Mouse (Mus musculus) MEL (cell line): ENCODE results near the gene Adam19. TPM values are rescaled to one million over a fixed set of nuclear protein-coding genes. Genes with fewer than 3 reads are reported as not detected.
"Not testable (repeated sequence)": the region's sequence is repeated elsewhere in the genome, so short reads cannot be mapped to it uniquely, and the experiment has no call there.

Experiments used
- DNase-seq: peaks from one replicate; pipeline ENCODE4 v3.0.0; 2011; ENCODE audit warnings: low read depth, low spot score
- H3K27ac ChIP-seq: 2 replicates; pipeline ENCODE4 v1.5.1; 2012; ENCODE audit warnings: low read depth, mild to moderate bottlenecking, control low read depth, low read length, moderate library complexity; ENCODE audit not compliant: control insufficient read depth
- H3K27me3 ChIP-seq, 2 experiments: fragments of 150-350 bp in 1 of 2; sonication (generic) in 1 of 2; 2 replicates each; pipeline ENCODE4 v1.6.1; 2012; ENCODE audit warnings: low read length in 2 of 2, mild to moderate bottlenecking in 2 of 2, improper control_type of control experiment in 1 of 2, moderate library complexity in 1 of 2; ENCODE audit not compliant: insufficient read depth in 2 of 2, control insufficient read depth in 1 of 2
- H3K36me3 ChIP-seq, 2 experiments: 2 replicates each; pipeline ENCODE4 v1.6.1; 2012 to 2014; ENCODE audit warnings: low read length in 2 of 2, improper control_type of control experiment in 1 of 2, inconsistent platforms in 1 of 2, mild to moderate bottlenecking in 1 of 2; ENCODE audit not compliant: insufficient read depth in 2 of 2, control insufficient read depth in 1 of 2
- H3K4me1 ChIP-seq, 2 experiments: fragments of 150-350 bp in 1 of 2; sonication (generic) in 1 of 2; 2 replicates each; pipeline ENCODE4 v1.6.1; 2012; ENCODE audit warnings: low read length in 2 of 2, improper control_type of control experiment in 1 of 2, mild to moderate bottlenecking in 1 of 2; ENCODE audit not compliant: insufficient read depth in 2 of 2, control insufficient read depth in 1 of 2
- H3K4me3 ChIP-seq, 2 experiments: fragments of 150-350 bp in 1 of 2; sonication (generic) in 1 of 2; 2 replicates each; pipeline ENCODE4 v1.5.1; 2012; ENCODE audit warnings: low read depth in 2 of 2, low read length in 2 of 2, mild to moderate bottlenecking in 2 of 2, moderate library complexity in 2 of 2, control low read depth in 1 of 2, improper control_type of control experiment in 1 of 2; ENCODE audit not compliant: control insufficient read depth in 1 of 2, insufficient read depth in 1 of 2
- H3K79me2 ChIP-seq: 2 replicates; pipeline ENCODE4 v1.6.1; 2012; ENCODE audit warnings: mild to moderate bottlenecking, low read length, moderate library complexity; ENCODE audit not compliant: control insufficient read depth, poor library complexity, insufficient read depth
- H3K9ac ChIP-seq: 2 replicates; pipeline ENCODE4 v1.6.1; 2012; ENCODE audit warnings: low read depth, mild to moderate bottlenecking, control low read depth, low read length, moderate library complexity; ENCODE audit not compliant: control insufficient read depth, poor library complexity, severe bottlenecking
- H3K9me3 ChIP-seq: fragments of 150-350 bp; sonication (generic); replicated peaks from 2 replicates; pipeline ENCODE4 v1.6.1; 2012; ENCODE audit warnings: mild to moderate bottlenecking, low read length, improper control_type of control experiment, moderate library complexity; ENCODE audit not compliant: insufficient read depth
- BHLHE40 ChIP-seq: IDR thresholded peaks from 2 replicates; pipeline ENCODE4 v1.6.1; 2012; ENCODE audit warnings: low read depth, mild to moderate bottlenecking, inconsistent platforms, low read length, improper control_type of control experiment, borderline replicate concordance
- CHD1 ChIP-seq: IDR thresholded peaks from 2 replicates; pipeline ENCODE4 v1.6.1; 2012; ENCODE audit warnings: low read depth, mild to moderate bottlenecking, inconsistent platforms, low read length, improper control_type of control experiment
- CHD2 ChIP-seq: IDR thresholded peaks from 2 replicates; pipeline ENCODE4 v1.6.1; 2011; ENCODE audit warnings: low read length, improper control_type of control experiment
- CTCF ChIP-seq, 3 experiments: IDR thresholded peaks in 2 of 3; conservative IDR thresholded peaks in 1 of 3; 2 replicates each; pipeline ENCODE4 v1.5.1; 2011 to 2012; ENCODE audit warnings: low read length in 3 of 3, low read depth in 2 of 3, mild to moderate bottlenecking in 2 of 3, improper control_type of control experiment in 1 of 3, inconsistent platforms in 1 of 3, mixed read lengths in 1 of 3, moderate library complexity in 1 of 3; ENCODE audit not compliant: control insufficient read depth in 1 of 3, insufficient read depth in 1 of 3, poor library complexity in 1 of 3, severe bottlenecking in 1 of 3
- E2F4 ChIP-seq: IDR thresholded peaks from 2 replicates; pipeline ENCODE4 v1.6.1; 2011; ENCODE audit warnings: low read depth, low read length, improper control_type of control experiment, borderline replicate concordance
- ETS1 ChIP-seq: IDR thresholded peaks from 2 replicates; pipeline ENCODE4 v1.6.1; 2012; ENCODE audit warnings: low read depth, mild to moderate bottlenecking, inconsistent platforms, low read length, improper control_type of control experiment, moderate library complexity
- GATA1 ChIP-seq: IDR thresholded peaks from 2 replicates; pipeline ENCODE4 v1.6.1; 2011; ENCODE audit warnings: low read depth, low read length, improper control_type of control experiment
- JUND ChIP-seq: IDR thresholded peaks from 2 replicates; pipeline ENCODE4 v1.6.1; 2011; ENCODE audit warnings: low read depth, mild to moderate bottlenecking, improper control_type of control experiment, low read length
- MAX ChIP-seq: IDR thresholded peaks from 2 replicates; pipeline ENCODE4 v1.6.1; 2011; ENCODE audit warnings: low read length, improper control_type of control experiment
- MAZ ChIP-seq: IDR thresholded peaks from 2 replicates; pipeline ENCODE4 v1.6.1; 2012; ENCODE audit warnings: low read depth, mild to moderate bottlenecking, inconsistent platforms, low read length, improper control_type of control experiment
- MEF2A ChIP-seq: IDR thresholded peaks from 2 replicates; pipeline ENCODE4 v1.6.1; 2014; ENCODE audit warnings: low read depth, mild to moderate bottlenecking, inconsistent platforms, low read length, improper control_type of control experiment; ENCODE audit not compliant: poor library complexity, insufficient replicate concordance, severe bottlenecking; ENCODE audit errors: extremely low read depth
- MXI1 ChIP-seq: IDR thresholded peaks from 2 replicates; pipeline ENCODE4 v1.6.1; 2011; ENCODE audit warnings: mild to moderate bottlenecking, low read depth, low read length, improper control_type of control experiment
- MYC ChIP-seq: IDR thresholded peaks from 2 replicates; pipeline ENCODE4 v1.6.1; 2011; ENCODE audit warnings: low read depth, mild to moderate bottlenecking, low read length, improper control_type of control experiment, moderate library complexity
- NRF1 ChIP-seq: IDR thresholded peaks from 2 replicates; pipeline ENCODE4 v1.6.1; 2014; ENCODE audit warnings: low read depth, mild to moderate bottlenecking, inconsistent platforms, low read length, improper control_type of control experiment, moderate library complexity; ENCODE audit not compliant: poor library complexity, insufficient read depth, severe bottlenecking
- POLR2A ChIP-seq, 2 experiments: IDR thresholded peaks; 2 replicates each; pipeline ENCODE4 v1.6.1; 2011 to 2012; ENCODE audit warnings: low read length in 2 of 2, mild to moderate bottlenecking in 2 of 2, control low read depth in 1 of 2, improper control_type of control experiment in 1 of 2, low read depth in 1 of 2, moderate library complexity in 1 of 2; ENCODE audit not compliant: control insufficient read depth in 1 of 2, insufficient read depth in 1 of 2, poor library complexity in 1 of 2
- SMC3 ChIP-seq: IDR thresholded peaks from 2 replicates; pipeline ENCODE4 v1.6.1; 2011; ENCODE audit warnings: low read depth, low read length, improper control_type of control experiment
- ZC3H11A ChIP-seq: IDR thresholded peaks from 2 replicates; pipeline ENCODE4 v1.6.1; 2012; ENCODE audit warnings: low read depth, mild to moderate bottlenecking, inconsistent platforms, low read length, improper control_type of control experiment
- ZKSCAN1 ChIP-seq: IDR thresholded peaks from 2 replicates; pipeline ENCODE4 v1.6.1; 2012; ENCODE audit warnings: low read depth, mild to moderate bottlenecking, inconsistent platforms, low read length, improper control_type of control experiment, moderate library complexity
- ZMIZ1 ChIP-seq: IDR thresholded peaks from 2 replicates; pipeline ENCODE4 v1.6.1; 2012; ENCODE audit warnings: low read depth, mild to moderate bottlenecking, inconsistent platforms, low read length, improper control_type of control experiment, moderate library complexity
- ZNF384 ChIP-seq: IDR thresholded peaks from 2 replicates; pipeline ENCODE4 v1.6.1; 2012; ENCODE audit warnings: low read depth, mild to moderate bottlenecking, inconsistent platforms, low read length, improper control_type of control experiment
- polyA plus RNA-seq, 2 experiments: library from polyadenylated mRNA; stranded (reverse) in 1 of 2; unstranded in 1 of 2; fragments of >175 nt in 1 of 2; fragments of >200 nt in 1 of 2; gene quantifications; 2 replicates each; pipeline versions ENCODE4 v1.2.1 to v1.2.4; 2012; ENCODE audit warnings: low replicate concordance in 2 of 2, low read depth in 1 of 2; ENCODE audit not compliant: insufficient read length in 2 of 2, insufficient read depth in 1 of 2, missing spikeins in 1 of 2
- total RNA-seq: library from RNA; depleted of rRNA; stranded (reverse); fragments of 300-350 nt; gene quantifications from 2 replicates; pipeline ENCODE4 v1.2.3, GENCODE M21; 2012

Gene Adam19
- total and polyA plus RNA-seq, 3 experiments: 0.12 to 0.19 TPM; not detected in 1

- DNase-seq: no peak
- no peaks in the 10 kb centered on the region for H3K79me2 ChIP-seq
- no peak overlapping the region for H3K4me3 ChIP-seq
- H3K9ac ChIP-seq: no peak overlapping the region
- no peaks in the 10 kb centered on the region for H3K4me1 ChIP-seq
- peaks cover 0 to 4% of the 10 kb centered on the region in 2 experiments; a peak in 2 of 4 replicates for H3K27me3 ChIP-seq
- no peak overlapping the region for H3K27ac ChIP-seq
- no peaks in the 10 kb centered on the region for H3K9me3 ChIP-seq
- no peaks in the 10 kb centered on the region for H3K36me3 ChIP-seq
- TF ChIP-seq E2F4: no peak
- TF ChIP-seq ZKSCAN1: no peak
- no peak for TF ChIP-seq ETS1
- no peak for TF ChIP-seq MEF2A
- TF ChIP-seq CTCF (IDR thresholded peaks at IDR 0.05 in 2 of 3, conservative IDR thresholded peaks at IDR 0.05 in 1 of 3; ENCODE audit: control insufficient read depth in 1 of 3, insufficient read depth in 1 of 3, low read depth in 2 of 3, low read length in 3 of 3, poor library complexity in 1 of 3, severe bottlenecking in 1 of 3): no peak
- no peak for TF ChIP-seq BHLHE40
- no peak for TF ChIP-seq MAX
- TF ChIP-seq ZC3H11A: no peak
- TF ChIP-seq MXI1: no peak
These were observed 120.4 kb downstream of the Adam19 start for GRCm38 (mm10) chr11:46176155-46176554.

GRCm38 (mm10) chr11:46177246-46178043, 121.7 kb downstream of the Adam19 start:
- no peak for TF ChIP-seq JUND
- TF ChIP-seq GATA1: no peak
- no peak for TF ChIP-seq ZNF384
- no peak for TF ChIP-seq MEF2A
- TF ChIP-seq ZKSCAN1: no peak
- TF ChIP-seq NRF1: no peak
- TF ChIP-seq MYC: no peak
- no peak for TF ChIP-seq CHD1
- TF ChIP-seq SMC3: no peak
- TF ChIP-seq ZMIZ1: no peak
- TF ChIP-seq POLR2A (IDR thresholded peaks at IDR 0.05; ENCODE audit: control insufficient read depth in 1 of 2, insufficient read depth in 1 of 2, low read depth in 1 of 2, low read length in 2 of 2, poor library complexity in 1 of 2): no peak
- no peak for TF ChIP-seq MAZ
- no peak for TF ChIP-seq CHD2
- TF ChIP-seq MAX: no peak
- Histone ChIP-seq H3K9me3 (no peaks in the 10 kb centered on the region), H3K36me3 (no peaks in the 10 kb centered on the region), H3K9ac (no peak overlapping the region), H3K27ac (no peak overlapping the region), H3K4me1 (no peaks in the 10 kb centered on the region), H3K4me3 (no peak overlapping the region), H3K27me3 (peaks cover 0 to 2% of the 10 kb centered on the region in 2 experiments; a peak in 2 of 4 replicates), H3K79me2 (no peaks in the 10 kb centered on the region)
- no peak for DNase-seq

- not testable (repeated sequence) for H3K27ac ChIP-seq, H3K9ac ChIP-seq, H3K36me3 ChIP-seq, H3K9me3 ChIP-seq, H3K4me1 ChIP-seq, DNase-seq, H3K79me2 ChIP-seq, H3K4me3 ChIP-seq, H3K27me3 ChIP-seq
These were observed 126.2 kb downstream of the Adam19 start for GRCm38 (mm10) chr11:46182031-46182430.
